Mouse (Mus musculus): Measurements from ENCODE around the gene Acer1.

GRCm38 (mm10) chr17:56961880-56962279 lies 20.0 kb downstream of the Acer1 start:
- no peak for TF ChIP-seq GATA1 (IDR thresholded peaks at IDR 0.05; ENCODE audit: borderline replicate concordance, low read length)
- no peak for TF ChIP-seq FLI1 (IDR thresholded peaks at IDR 0.05; ENCODE audit: low read length)

All from megakaryocyte, embryonic 14.5 days (primary cell).